Mouse (Mus musculus): ENCODE data around the gene Vil1. TPM values are rescaled to one million over a fixed set of nuclear protein-coding genes. Genes with fewer than 3 reads are reported as not detected.
A peak's percentile ranks its signal among the peaks of the same experiment; 100 is the strongest.

Vil1 gene
- polyA plus RNA-seq (2015; fragmentation: Nextera tagmentation; extraction: Ambion mirVana), result 0.13 and 0.19 TPM in 2 replicates

GRCm38 (mm10) chr1:74408589-74409504, at the start of gene Vil1:
Gene Vil1, plus strand, starts transcription at chr1:74409376.
- DNase-seq (no peak), ATAC-seq (no peak)
- H3K36me3 ChIP-seq (replicated peaks; ENCODE audit: insufficient read depth, low read length), result no peaks in the 10 kb centered on the region
- H3K9ac ChIP-seq (replicated peaks), result no peak within 1 kb of the TSS
- H3K27me3 ChIP-seq (ENCODE audit: insufficient read depth, low read length), result no peaks in the 10 kb centered on the region
- TF ChIP-seq EP300 (IDR thresholded peaks at IDR 0.05; ENCODE audit: low read depth) (no peak), CTCF (IDR thresholded peaks at IDR 0.05; ENCODE audit: low read depth) (no peak)
- peaks cover 5% of the 10 kb centered on the region; the same call in 1 of the 2 replicates for H3K4me1 ChIP-seq (ENCODE audit: insufficient read depth)
- H3K27ac ChIP-seq (ENCODE audit: low read depth), result no peak within 1 kb of the TSS
- WGBS (ENCODE audit: insufficient replicate concordance), result 50% methylated on average over 13 of the region's 15 CpGs
- H3K4me2 ChIP-seq (ENCODE audit: low read depth, low read length), result no peak within 1 kb of the TSS
- no peaks in the 10 kb centered on the region for H3K9me3 ChIP-seq (ENCODE audit: low read length)
- H3K4me3 ChIP-seq (ENCODE audit: low read depth, low read length), result no peak within 1 kb of the TSS

GRCm38 (mm10) chr1:74359952-74360517, 49.1 kb upstream of the Vil1 start:
- H3K9ac ChIP-seq (replicated peaks), result no peak overlapping the region
- TF ChIP-seq EP300 (IDR thresholded peaks at IDR 0.05; ENCODE audit: low read depth) (no peak), CTCF (IDR thresholded peaks at IDR 0.05; ENCODE audit: low read depth) (no peak)
- WGBS (ENCODE audit: insufficient replicate concordance), result 65% methylated on average over 5 of the region's 5 CpGs
- H3K4me3 ChIP-seq (ENCODE audit: low read depth, low read length), result no peak overlapping the region
- no peak overlapping the region for H3K27ac ChIP-seq (ENCODE audit: low read depth)
- no peaks in the 10 kb centered on the region for H3K27me3 ChIP-seq (ENCODE audit: insufficient read depth, low read length)
- no peak for DNase-seq
- no peaks in the 10 kb centered on the region for H3K36me3 ChIP-seq (replicated peaks; ENCODE audit: insufficient read depth, low read length)
- peaks cover 3% of the 10 kb centered on the region; the same call in 1 of the 2 replicates for H3K4me1 ChIP-seq (ENCODE audit: insufficient read depth)
- no peaks in the 10 kb centered on the region for H3K9me3 ChIP-seq (ENCODE audit: low read length)
- no peak overlapping the region for H3K4me2 ChIP-seq (ENCODE audit: low read depth, low read length)
- ATAC-seq, result no peak

DNA sequence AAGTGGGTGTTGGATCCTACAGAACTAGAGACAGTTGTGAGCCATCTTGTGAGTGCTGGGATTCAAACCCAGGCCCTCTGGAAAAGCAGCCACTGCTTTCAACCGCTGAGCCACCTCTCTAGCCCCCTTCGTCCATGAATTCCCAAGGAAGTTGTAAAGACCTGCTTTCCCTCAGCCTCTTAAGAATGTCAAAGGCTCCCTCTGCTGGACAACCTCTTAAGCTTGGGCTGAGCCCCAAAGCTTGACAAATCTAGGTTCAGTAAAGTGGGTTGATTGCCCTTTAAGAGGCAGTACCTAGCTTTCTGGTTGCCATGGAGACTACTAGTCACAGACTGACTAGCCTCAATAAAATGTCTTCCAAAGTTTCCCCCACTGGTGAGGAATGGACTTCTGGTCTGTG, 47.4 kb upstream of the Vil1 start, which contains the start of gene Catip:
TSS of gene Catip (plus strand) at position 297 of the 400 bp plus-strand sequence.
- DNase-seq, result peak; percentile 48
- Histone ChIP-seq H3K9me3 (ENCODE audit: low read length) (no peaks in the 10 kb centered on the region), H3K4me3 (ENCODE audit: low read depth, low read length) (no peak within 1 kb of the TSS), H3K27ac (ENCODE audit: low read depth) (no peak within 1 kb of the TSS), H3K4me2 (ENCODE audit: low read depth, low read length) (no peak within 1 kb of the TSS), H3K4me1 (ENCODE audit: insufficient read depth) (peaks cover 3% of the 10 kb centered on the region; the same call in 1 of the 2 replicates), H3K36me3 (replicated peaks; ENCODE audit: insufficient read depth, low read length) (no peaks in the 10 kb centered on the region), H3K9ac (replicated peaks) (no peak within 1 kb of the TSS), H3K27me3 (ENCODE audit: insufficient read depth, low read length) (no peaks in the 10 kb centered on the region)
- TF ChIP-seq CTCF (IDR thresholded peaks at IDR 0.05; ENCODE audit: low read depth), result peak; percentile 86
- TF ChIP-seq EP300 (IDR thresholded peaks at IDR 0.05; ENCODE audit: low read depth), result no peak
- ATAC-seq, result peak; percentile 45; the same call in 1 of the 2 replicates
- WGBS (ENCODE audit: insufficient replicate concordance), result 4% methylated on average over 2 of the region's 2 CpGs

GRCm38 (mm10) chr1:74362325-74363229, 46.6 kb upstream of the Vil1 start:
- H3K4me2 ChIP-seq (ENCODE audit: low read depth, low read length), result no peak overlapping the region
- WGBS (ENCODE audit: insufficient replicate concordance), result 66% methylated on average over 17 of the region's 17 CpGs
- H3K4me1 ChIP-seq (ENCODE audit: insufficient read depth), result peaks cover 7% of the 10 kb centered on the region
- H3K4me3 ChIP-seq (ENCODE audit: low read depth, low read length), result no peak overlapping the region
- H3K27ac ChIP-seq (ENCODE audit: low read depth), result no peak overlapping the region
- DNase-seq (no peak), ATAC-seq (no peak)
- no peaks in the 10 kb centered on the region for H3K9me3 ChIP-seq (ENCODE audit: low read length)
- H3K36me3 ChIP-seq (replicated peaks; ENCODE audit: insufficient read depth, low read length), result no peaks in the 10 kb centered on the region
- H3K9ac ChIP-seq (replicated peaks), result no peak overlapping the region
- TF ChIP-seq EP300 (IDR thresholded peaks at IDR 0.05; ENCODE audit: low read depth) (no peak), CTCF (IDR thresholded peaks at IDR 0.05; ENCODE audit: low read depth) (no peak)
- no peaks in the 10 kb centered on the region for H3K27me3 ChIP-seq (ENCODE audit: insufficient read depth, low read length)

- H3K9ac ChIP-seq (replicated peaks), result no peak overlapping the region
- no peak overlapping the region for H3K4me3 ChIP-seq (ENCODE audit: low read depth, low read length)
- DNase-seq (no peak), ATAC-seq (no peak)
- H3K27me3 ChIP-seq (ENCODE audit: insufficient read depth, low read length), result no peaks in the 10 kb centered on the region
- H3K36me3 ChIP-seq (replicated peaks; ENCODE audit: insufficient read depth, low read length), result no peaks in the 10 kb centered on the region
- TF ChIP-seq CTCF (IDR thresholded peaks at IDR 0.05; ENCODE audit: low read depth), result no peak
- TF ChIP-seq EP300 (IDR thresholded peaks at IDR 0.05; ENCODE audit: low read depth), result no peak
- no peak overlapping the region for H3K27ac ChIP-seq (ENCODE audit: low read depth)
- H3K4me1 ChIP-seq (ENCODE audit: insufficient read depth), result peaks cover 16% of the 10 kb centered on the region
- H3K4me2 ChIP-seq (ENCODE audit: low read depth, low read length), result no peak overlapping the region
- no peaks in the 10 kb centered on the region for H3K9me3 ChIP-seq (ENCODE audit: low read length)
- WGBS (ENCODE audit: insufficient replicate concordance), result 56% methylated on average over 5 of the region's 5 CpGs
These were observed 45.7 kb upstream of the Vil1 start for GRCm38 (mm10) chr1:74363437-74363836.

Data from liver, postnatal 0 days (tissue).